Mouse (Mus musculus): ENCODE measurements at regions not wholly inside any gene's neighbourhood (a gene's known extent, or its start where the extent isn't known, plus 50 kb on each side); places are given as distances from the start of the nearest gene placed in this dataset.

DNA sequence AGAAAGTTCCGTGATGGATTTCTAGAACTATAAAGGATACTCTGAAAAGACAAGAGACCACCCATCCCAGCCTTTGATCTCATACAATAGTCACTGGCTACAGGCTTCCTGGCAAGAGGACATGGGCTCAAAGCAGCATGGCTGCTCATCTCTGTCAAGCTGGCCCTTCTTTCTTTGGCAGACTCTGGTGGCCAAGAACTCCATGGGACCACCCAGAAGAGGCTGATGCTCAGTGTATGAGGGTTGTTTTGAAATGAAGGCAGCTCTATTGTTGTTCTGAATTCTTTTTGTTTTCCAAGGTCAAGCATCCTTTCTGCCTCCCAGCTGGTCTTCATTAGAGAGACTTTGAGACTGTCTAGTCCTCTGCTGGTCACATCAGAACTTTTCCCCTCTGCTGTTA is 73.3 kb upstream of the Jun start:
- H3K4me1 ChIP-seq (ENCODE audit: control insufficient read depth, insufficient read depth, insufficient read length, low read length): no peaks in the 10 kb centered on the region
- WGBS: 94% methylated on average over 1 of the region's 1 CpGs
- H3K27me3 ChIP-seq (ENCODE audit: control insufficient read depth, insufficient read depth, low read length): no peaks in the 10 kb centered on the region
- no peak for TF ChIP-seq CTCF (IDR thresholded peaks at IDR 0.05; ENCODE audit: extremely low read depth, insufficient read length, insufficient replicate concordance, low read depth, low read length)
- TF ChIP-seq POLR2A (IDR thresholded peaks at IDR 0.05; ENCODE audit: low read depth, low read length): no peak
- no peak overlapping the region for H3K27ac ChIP-seq (ENCODE audit: insufficient read depth, low read depth, low read length)
- H3K4me3 ChIP-seq (ENCODE audit: low read depth, low read length): no peak overlapping the region
- H3K36me3 ChIP-seq (ENCODE audit: control insufficient read depth, insufficient read depth, low read length): no peaks in the 10 kb centered on the region

DNA sequence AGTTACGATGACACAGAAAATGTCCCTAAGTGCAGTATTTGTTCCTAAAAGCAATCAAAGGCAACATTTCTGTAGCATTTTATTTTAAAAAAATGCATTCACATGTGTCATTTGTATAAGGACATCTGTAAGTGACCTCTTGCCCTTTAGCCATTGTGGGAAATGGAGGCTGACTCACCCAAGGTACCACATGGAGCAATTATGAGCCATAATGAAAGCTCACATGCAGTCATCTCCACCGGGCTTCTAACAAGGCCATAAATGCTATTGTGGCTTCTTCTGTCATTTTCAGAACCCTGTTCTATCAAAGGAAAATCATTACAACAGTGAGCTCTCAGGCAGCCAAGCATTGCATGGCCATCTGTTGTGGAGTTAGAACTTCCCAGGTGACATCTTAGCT is 75.9 kb upstream of the Jun start:
- H3K27me3 ChIP-seq (ENCODE audit: control insufficient read depth, insufficient read depth, low read length): no peaks in the 10 kb centered on the region
- no peak for TF ChIP-seq POLR2A (IDR thresholded peaks at IDR 0.05; ENCODE audit: low read depth, low read length)
- no peak for TF ChIP-seq CTCF (IDR thresholded peaks at IDR 0.05; ENCODE audit: extremely low read depth, insufficient read length, insufficient replicate concordance, low read depth, low read length)
- 56% methylated on average over 2 of the region's 2 CpGs for WGBS

DNA sequence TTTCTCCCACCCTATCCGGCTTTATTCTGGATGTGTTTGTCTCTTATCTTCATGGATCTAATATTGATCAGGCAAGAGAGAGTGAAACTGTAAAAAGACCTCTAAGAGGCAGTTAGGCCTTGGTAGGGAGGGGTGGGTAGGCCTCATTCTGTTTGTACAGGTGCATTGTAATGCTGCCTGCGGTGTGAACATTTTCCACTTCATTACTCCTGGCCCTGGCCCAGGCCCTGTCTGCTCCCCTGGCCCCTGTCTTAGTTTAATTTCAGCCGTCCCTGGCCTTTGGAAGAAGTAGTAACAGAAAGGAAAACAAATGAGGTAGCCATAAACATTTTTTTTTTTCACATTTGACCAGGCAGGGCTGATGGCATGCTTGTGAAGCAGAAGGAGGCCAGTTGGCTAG is 81.8 kb upstream of the Jun start:
- Histone ChIP-seq H3K4me1 (ENCODE audit: control insufficient read depth, insufficient read depth, insufficient read length, low read length) (peaks cover 2% of the 10 kb centered on the region; the same call in 1 of the 2 replicates), H3K27me3 (ENCODE audit: control insufficient read depth, insufficient read depth, low read length) (no peaks in the 10 kb centered on the region), H3K27ac (ENCODE audit: insufficient read depth, low read depth, low read length) (no peak overlapping the region; the same call in 1 of the 2 replicates), H3K4me3 (ENCODE audit: low read depth, low read length) (no peak overlapping the region), H3K36me3 (ENCODE audit: control insufficient read depth, insufficient read depth, low read length) (no peaks in the 10 kb centered on the region)
- TF ChIP-seq CTCF (IDR thresholded peaks at IDR 0.05; ENCODE audit: extremely low read depth, insufficient read length, insufficient replicate concordance, low read depth, low read length): no peak
- TF ChIP-seq POLR2A (IDR thresholded peaks at IDR 0.05; ENCODE audit: low read depth, low read length): no peak
- 26% methylated on average over 3 of the region's 3 CpGs for WGBS

More for the DNA sequence above, 75.9 kb upstream of the Jun start:
- no peaks in the 10 kb centered on the region for H3K36me3 ChIP-seq (ENCODE audit: control insufficient read depth, insufficient read depth, low read length)
- H3K4me3 ChIP-seq (ENCODE audit: low read depth, low read length): no peak overlapping the region
- H3K27ac ChIP-seq (ENCODE audit: insufficient read depth, low read depth, low read length): no peak overlapping the region
- no peaks in the 10 kb centered on the region for H3K4me1 ChIP-seq (ENCODE audit: control insufficient read depth, insufficient read depth, insufficient read length, low read length)

DNA sequence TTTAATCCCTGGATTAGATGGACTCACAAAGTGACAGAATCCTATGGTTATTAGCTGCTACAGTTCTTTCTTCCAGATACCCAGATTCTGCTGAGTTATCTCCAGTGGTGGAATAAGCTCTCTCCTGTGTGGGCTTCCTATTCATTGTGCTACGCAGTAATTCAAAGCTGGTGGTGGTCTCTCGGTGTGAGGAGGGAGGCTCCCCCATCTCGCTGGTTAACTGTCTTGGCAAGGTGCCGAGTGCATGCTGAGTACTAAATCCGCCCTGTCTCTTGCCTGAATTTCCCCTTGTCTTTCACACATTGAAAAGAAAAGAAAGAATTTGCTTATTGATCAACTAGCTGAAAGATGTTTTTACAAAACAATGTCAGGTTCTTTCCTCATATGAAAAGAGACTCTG is 82.6 kb upstream of the Jun start:
- 58% methylated on average over 5 of the region's 5 CpGs for whole genome bisulfite sequencing
- Histone ChIP-seq H3K27ac (ENCODE audit: insufficient read depth, low read depth, low read length) (no peak overlapping the region), H3K4me3 (ENCODE audit: low read depth, low read length) (no peak overlapping the region), H3K36me3 (ENCODE audit: control insufficient read depth, insufficient read depth, low read length) (no peaks in the 10 kb centered on the region), H3K27me3 (ENCODE audit: control insufficient read depth, insufficient read depth, low read length) (no peaks in the 10 kb centered on the region), H3K4me1 (ENCODE audit: control insufficient read depth, insufficient read depth, insufficient read length, low read length) (peaks cover 2% of the 10 kb centered on the region; the same call in 1 of the 2 replicates)
- TF ChIP-seq POLR2A (IDR thresholded peaks at IDR 0.05; ENCODE audit: low read depth, low read length): no peak
- TF ChIP-seq CTCF (IDR thresholded peaks at IDR 0.05; ENCODE audit: extremely low read depth, insufficient read length, insufficient replicate concordance, low read depth, low read length): no peak

DNA sequence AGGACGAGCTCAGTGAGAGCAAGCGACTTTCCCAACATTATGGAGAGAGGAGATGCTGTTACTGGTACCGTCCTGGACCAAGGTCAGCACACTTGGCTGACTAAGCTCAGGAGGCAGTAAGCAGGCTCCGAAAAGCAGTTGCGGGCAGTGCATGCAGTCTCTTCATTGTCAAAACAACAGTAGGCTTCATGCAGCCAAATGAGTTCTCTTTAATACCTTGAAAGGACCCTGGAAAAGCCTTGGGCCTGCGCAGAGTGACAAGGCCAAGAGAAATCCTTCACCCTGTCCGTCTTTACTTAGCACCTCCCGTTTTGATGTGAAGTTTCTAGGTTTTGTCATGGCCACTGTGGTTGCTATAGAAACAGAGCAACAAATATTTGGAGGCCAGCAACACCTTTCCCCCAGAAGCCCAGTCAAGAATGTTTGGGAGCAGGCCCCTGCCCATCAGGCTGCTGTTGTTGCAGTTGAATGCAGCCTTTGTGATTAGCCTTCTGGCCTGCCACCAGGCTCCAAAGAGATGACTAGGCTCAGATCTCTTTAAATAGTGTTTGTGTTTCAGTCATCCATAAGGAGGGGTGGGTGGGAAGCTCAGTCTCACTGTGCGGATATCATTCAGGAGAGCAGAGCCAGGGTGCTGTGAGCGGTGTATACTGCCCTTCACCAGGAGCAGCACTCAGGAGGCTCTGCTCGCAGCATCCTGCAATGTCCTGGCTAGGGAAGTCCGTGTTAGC is 85.6 kb upstream of the Jun start:
- Histone ChIP-seq H3K36me3 (ENCODE audit: control insufficient read depth, insufficient read depth, low read length) (no peaks in the 10 kb centered on the region), H3K4me1 (ENCODE audit: control insufficient read depth, insufficient read depth, insufficient read length, low read length) (peaks cover 8% of the 10 kb centered on the region; the same call in 1 of the 2 replicates), H3K27me3 (ENCODE audit: control insufficient read depth, insufficient read depth, low read length) (no peaks in the 10 kb centered on the region), H3K4me3 (ENCODE audit: low read depth, low read length) (no peak overlapping the region), H3K27ac (ENCODE audit: insufficient read depth, low read depth, low read length) (no peak overlapping the region)
- no peak for TF ChIP-seq POLR2A (IDR thresholded peaks at IDR 0.05; ENCODE audit: low read depth, low read length)
- TF ChIP-seq CTCF (IDR thresholded peaks at IDR 0.05; ENCODE audit: extremely low read depth, insufficient read length, insufficient replicate concordance, low read depth, low read length): no peak
- 84% methylated on average over 12 of the region's 12 CpGs for WGBS

DNA sequence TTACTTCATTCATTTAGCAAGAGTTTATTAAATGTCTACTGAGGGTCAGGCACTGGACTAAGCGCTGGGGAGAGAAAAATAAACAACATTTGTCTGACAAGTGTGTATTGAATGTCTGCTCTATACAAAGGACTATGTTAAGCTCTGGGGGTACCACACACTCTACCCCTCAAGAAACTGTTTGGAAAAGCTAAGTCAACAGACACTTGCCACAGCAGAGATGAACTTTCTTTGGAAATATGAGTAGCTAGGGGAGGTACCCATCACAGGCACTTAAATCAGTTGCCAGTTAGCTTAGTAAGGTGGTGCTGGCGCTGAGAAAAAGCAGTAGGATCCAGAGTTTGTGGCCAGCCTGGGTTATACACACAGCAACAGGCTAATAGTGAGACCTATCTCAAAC is 86.7 kb upstream of the Jun start:
- no peaks in the 10 kb centered on the region for H3K36me3 ChIP-seq (ENCODE audit: control insufficient read depth, insufficient read depth, low read length)
- H3K27me3 ChIP-seq (ENCODE audit: control insufficient read depth, insufficient read depth, low read length): no peaks in the 10 kb centered on the region
- TF ChIP-seq POLR2A (IDR thresholded peaks at IDR 0.05; ENCODE audit: low read depth, low read length) (no peak), CTCF (IDR thresholded peaks at IDR 0.05; ENCODE audit: extremely low read depth, insufficient read length, insufficient replicate concordance, low read depth, low read length) (no peak)
- peaks cover 12% of the 10 kb centered on the region; the same call in 1 of the 2 replicates for H3K4me1 ChIP-seq (ENCODE audit: control insufficient read depth, insufficient read depth, insufficient read length, low read length)
- H3K4me3 ChIP-seq (ENCODE audit: low read depth, low read length): no peak overlapping the region
- 58% methylated on average over 2 of the region's 2 CpGs for WGBS
- no peak overlapping the region for H3K27ac ChIP-seq (ENCODE audit: insufficient read depth, low read depth, low read length)

DNA sequence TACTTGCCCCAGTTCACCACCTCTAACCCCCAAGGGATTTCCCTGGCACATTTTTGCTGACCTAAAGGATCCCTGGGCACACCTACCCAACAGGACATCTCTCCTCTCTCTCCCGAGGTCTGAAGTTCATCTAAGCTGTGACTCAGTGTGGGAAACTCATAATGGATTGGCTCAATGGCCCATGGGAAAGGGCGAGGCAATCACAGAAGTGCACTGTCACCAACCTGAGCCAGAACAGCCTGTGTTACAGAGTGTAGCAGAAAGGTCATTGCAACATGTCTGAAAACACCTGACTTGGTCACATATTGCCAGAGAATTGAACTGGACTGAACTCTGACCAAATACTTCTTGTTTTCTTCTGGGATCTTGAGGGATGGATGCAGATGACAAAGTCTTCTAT is 89.2 kb upstream of the Jun start:
- 37% methylated on average over 2 of the region's 2 CpGs for WGBS
- TF ChIP-seq CTCF (IDR thresholded peaks at IDR 0.05; ENCODE audit: extremely low read depth, insufficient read length, insufficient replicate concordance, low read depth, low read length) (no peak), POLR2A (IDR thresholded peaks at IDR 0.05; ENCODE audit: low read depth, low read length) (no peak)
- no peaks in the 10 kb centered on the region for H3K36me3 ChIP-seq (ENCODE audit: control insufficient read depth, insufficient read depth, low read length)
- H3K27ac ChIP-seq (ENCODE audit: insufficient read depth, low read depth, low read length): no peak overlapping the region; the same call in 1 of the 2 replicates
- H3K4me1 ChIP-seq (ENCODE audit: control insufficient read depth, insufficient read depth, insufficient read length, low read length): peaks cover 12% of the 10 kb centered on the region; the same call in 1 of the 2 replicates
- H3K4me3 ChIP-seq (ENCODE audit: low read depth, low read length): no peak overlapping the region
- H3K27me3 ChIP-seq (ENCODE audit: control insufficient read depth, insufficient read depth, low read length): no peaks in the 10 kb centered on the region
